Mouse (Mus musculus) brain, embryonic 14.5 days (tissue): ENCODE results near the gene Gm20403. TPM values are rescaled to one million over a fixed set of nuclear protein-coding genes. Genes with fewer than 3 reads are reported as not detected.
"Not testable (repeated sequence)": the region's sequence is repeated elsewhere in the genome, so short reads cannot be mapped to it uniquely, and the experiment has no call there.

Experiments
- DNase-seq: peaks from one replicate; pipeline ENCODE4 v3.0.0-alpha.2; 2011; ENCODE audit warnings: low read depth
- CTCF ChIP-seq: fragments of 200-500 bp; IDR thresholded peaks from 2 replicates; pipeline ENCODE4 v1.5.1; 2012; ENCODE audit warnings: inconsistent platforms, mild to moderate bottlenecking, moderate library complexity, borderline replicate concordance; ENCODE audit not compliant: insufficient read depth, insufficient read length; ENCODE audit errors: extremely low read depth
- POLR2A ChIP-seq: fragments of 200-500 bp; IDR thresholded peaks from 2 replicates; pipeline ENCODE4 v1.6.1; 2012; ENCODE audit warnings: mild to moderate bottlenecking, inconsistent platforms, borderline replicate concordance; ENCODE audit not compliant: poor library complexity, insufficient read depth, insufficient read length, severe bottlenecking; ENCODE audit errors: extremely low read depth
- polyA plus RNA-seq: library from polyadenylated mRNA; depleted of rRNA; stranded (reverse); fragments of >200 nt; gene quantifications from 2 replicates; pipeline ENCODE4 v1.2.3, GENCODE M21; 2012

Gene Gm20403
- polyA plus RNA-seq, 1 experiment: not detected

DNA sequence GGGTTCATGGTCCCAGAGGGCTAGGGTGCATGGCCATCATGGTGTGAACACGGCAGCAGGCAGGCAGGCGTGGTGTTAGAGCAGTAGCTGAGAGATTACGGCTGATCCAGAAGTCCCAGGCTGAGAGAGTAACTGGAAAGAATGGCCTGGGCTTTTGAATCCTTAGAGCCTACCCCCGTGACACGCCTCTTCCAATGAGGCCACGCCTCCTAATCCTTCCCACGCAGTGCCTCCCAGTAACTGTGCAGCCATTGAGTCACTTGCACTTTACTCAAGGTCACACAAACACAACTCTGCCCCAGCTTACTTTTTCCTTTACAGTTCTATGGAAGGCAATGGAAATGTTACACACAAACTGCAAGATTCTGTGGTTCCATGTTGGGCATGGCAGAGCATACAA is 19.7 kb upstream of the Gm20403 start:
- TF ChIP-seq CTCF (no peak), POLR2A (no peak)
- DNase-seq: no peak

DNA sequence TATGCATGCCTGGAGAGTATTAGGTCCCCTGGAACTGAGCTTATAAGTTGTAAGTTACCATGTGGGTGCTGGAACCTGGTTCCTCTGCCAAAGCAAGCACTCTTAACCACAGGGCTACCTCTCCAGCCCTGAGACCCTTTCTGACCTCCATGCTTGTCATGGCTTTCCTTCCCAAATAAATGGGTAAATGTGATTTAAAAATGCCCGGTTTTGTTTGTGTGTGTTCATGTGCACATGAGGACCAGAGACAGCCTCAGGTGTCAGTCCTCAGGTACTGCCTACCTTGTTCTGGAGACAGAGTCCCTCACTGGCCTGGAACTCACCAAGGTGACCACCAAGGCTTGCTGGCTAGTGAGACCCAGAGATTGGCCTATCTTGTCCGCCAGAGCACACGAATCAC is 18.1 kb upstream of the Gm20403 start:
- DNase-seq: no peak
- no peak for TF ChIP-seq CTCF
- no peak for TF ChIP-seq POLR2A

DNA sequence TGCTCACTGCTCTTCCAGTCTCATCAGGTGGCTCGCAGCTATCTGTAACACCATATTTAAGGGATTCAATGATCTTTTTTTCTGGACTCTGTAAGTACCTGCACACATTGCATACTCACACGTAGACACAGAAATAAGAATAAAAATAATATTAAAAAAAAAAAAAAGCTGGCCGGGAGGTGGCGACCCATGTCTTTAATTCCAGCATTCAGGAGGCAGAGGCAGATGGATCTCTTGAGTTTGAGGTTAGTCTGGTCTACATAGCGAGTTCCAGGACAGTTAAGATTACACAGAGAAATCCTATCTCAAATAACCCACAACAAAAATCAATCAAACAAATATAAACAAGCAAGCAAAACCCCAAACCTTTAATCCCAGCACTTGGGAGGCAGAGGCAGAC is 17.5 kb upstream of the Gm20403 start:
- TF ChIP-seq POLR2A: no peak
- TF ChIP-seq CTCF: no peak
- no peak for DNase-seq

DNA sequence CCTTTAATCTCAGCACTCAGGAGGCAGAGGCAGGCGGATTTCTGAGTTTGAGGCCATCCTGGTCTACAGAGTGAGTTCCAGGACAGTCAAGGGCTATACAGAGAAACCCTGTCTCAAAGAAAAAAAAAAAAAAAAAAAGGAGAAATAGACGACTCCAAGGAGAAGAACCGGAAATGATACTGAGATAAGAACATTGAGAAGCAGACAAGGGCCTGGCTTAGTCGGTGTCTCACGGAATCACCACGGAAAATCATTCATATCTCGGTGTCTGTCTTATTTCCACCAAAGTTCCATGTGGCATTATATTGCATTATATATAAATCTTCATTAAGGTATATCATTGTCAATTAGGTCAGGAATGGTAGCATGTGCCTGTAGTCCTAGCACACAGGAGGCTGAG is 16.2 kb upstream of the Gm20403 start:
- DNase-seq: not testable (repeated sequence)

DNA sequence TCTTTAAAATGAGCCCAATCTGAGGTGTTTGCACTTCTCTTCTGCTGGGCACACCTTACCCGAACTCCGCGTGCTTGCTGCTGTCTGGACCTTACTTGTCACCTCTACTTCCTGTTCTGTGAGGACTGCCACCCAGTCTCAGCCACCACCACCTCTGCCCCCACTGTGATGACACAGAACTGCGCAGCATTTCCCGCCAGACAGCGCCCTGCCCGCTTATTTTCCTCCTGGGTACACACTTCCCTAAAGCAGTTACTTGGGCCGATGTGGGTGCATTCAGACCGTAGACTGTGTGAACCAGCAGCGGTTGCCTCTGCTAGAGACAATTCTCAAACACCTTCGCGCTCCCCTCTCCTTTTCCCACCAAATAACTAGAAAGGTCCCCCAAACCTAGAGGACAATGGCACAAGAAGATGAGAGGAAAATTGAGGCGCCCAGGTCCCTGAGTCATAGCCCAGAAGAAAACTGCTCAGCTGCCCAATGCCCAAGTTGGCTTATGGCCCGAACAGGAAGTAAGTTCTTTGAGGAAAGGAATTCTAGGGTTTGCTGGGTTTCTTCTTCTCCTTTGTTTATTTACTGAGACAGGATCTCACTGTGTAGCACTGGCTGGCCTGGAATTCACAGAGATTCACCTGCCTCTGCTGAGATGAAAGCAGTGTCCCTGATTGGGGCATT is 12.8 kb upstream of the Gm20403 start:
- TF ChIP-seq POLR2A: no peak
- TF ChIP-seq CTCF: no peak
- no peak for DNase-seq

DNA sequence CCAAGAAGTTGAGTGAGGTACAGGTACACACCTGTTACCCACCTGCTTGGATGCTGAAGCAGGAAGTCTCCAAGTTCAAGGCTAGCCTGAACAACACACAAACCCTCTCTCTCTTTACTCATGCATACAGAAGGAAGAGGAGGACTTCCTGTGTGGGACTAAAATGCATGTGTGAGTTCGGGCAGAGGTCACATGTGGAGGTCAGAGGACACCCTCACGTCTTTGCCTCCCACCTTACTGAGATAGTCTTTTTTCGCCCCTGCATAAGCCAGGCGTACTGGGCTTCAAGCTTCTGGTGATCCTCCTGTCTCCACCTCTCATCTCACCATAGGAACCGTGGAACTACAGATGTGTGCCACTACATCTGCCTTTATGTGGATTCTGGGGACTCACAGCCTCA is 12.1 kb upstream of the Gm20403 start:
- no peak for DNase-seq
- TF ChIP-seq POLR2A: no peak
- no peak for TF ChIP-seq CTCF

DNA sequence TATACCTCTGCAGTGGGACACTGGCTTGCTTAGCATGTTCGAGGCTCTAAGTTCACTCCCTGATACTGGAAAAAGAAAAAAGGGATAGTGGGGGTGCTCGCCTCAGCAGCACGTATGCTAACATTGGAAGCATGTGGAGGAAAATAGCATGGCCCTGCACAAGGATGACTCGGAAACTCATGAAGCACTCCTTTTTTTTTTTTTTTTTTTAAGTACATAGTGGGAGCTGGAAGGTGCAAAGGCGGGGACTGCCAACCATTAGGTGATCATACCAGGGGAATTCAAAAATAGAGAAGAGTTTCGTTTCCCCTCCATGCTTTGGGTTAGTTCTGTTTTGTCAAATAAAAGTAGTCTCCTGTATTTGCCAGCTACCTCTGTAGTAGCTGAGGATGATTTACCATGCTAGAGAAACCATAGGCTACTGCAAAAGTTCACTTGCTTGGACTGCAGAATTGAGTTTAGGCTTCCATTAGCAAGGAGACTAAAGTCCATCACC is 10.7 kb upstream of the Gm20403 start:
- TF ChIP-seq CTCF (no peak), POLR2A (no peak)
- no peak for DNase-seq

DNA sequence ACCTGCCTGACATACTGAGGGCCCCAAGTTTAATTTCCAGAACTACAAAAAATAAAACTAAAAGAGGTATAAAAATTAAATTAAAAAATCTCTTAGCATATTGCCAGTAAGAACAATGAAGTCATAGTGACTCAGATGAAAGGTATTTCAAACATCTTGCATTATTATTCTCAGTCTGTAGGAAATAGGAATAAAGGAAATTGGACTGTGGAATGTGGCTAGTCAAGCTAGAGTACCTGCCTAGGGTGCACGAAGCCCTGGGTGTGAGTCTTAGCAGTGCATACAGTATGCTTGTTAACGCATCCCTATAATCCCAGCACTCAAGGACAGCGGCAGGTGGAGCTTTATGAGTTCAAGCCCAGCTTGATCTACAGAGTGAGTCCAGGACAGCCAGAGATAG is 9.6 kb upstream of the Gm20403 start:
- DNase-seq: no peak
- no peak for TF ChIP-seq POLR2A
- no peak for TF ChIP-seq CTCF

DNA sequence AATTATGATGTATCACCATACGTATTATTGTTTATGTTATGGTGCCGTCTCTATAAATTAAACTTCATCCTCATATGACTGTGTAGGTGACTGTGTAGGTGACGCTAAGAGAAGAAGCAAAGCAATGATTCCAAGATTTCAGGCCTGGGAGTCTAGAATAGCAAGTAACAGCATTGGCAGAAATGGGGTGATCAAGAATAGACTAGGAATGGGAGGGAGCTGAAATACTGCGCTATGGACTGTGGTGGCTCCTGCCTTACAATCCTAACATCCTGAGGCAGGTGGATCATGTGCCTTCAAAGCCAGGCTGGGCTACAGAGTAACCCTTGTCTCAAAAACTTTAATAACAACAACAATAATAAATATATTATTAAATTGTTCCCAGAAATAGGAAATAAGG is 8.1 kb upstream of the Gm20403 start:
- DNase-seq: no peak
- TF ChIP-seq POLR2A (no peak), CTCF (no peak)

DNA sequence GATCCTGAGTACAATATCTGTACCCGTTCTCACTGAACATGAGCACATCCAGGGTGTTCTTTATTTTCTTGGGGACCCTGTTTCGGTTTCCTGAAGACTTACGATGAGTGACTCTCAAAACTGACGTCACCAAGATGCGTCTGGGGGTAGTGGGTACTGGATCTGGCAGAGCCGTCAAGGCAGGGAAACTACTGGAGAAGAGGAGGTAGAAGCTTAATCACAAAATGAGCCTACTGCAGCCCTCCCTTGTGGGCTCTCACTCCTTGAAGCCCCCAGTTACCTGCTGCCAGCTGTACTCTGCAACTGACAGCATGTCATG is 7.7 kb upstream of the Gm20403 start:
- TF ChIP-seq CTCF: no peak
- TF ChIP-seq POLR2A: no peak
- no peak for DNase-seq

DNA sequence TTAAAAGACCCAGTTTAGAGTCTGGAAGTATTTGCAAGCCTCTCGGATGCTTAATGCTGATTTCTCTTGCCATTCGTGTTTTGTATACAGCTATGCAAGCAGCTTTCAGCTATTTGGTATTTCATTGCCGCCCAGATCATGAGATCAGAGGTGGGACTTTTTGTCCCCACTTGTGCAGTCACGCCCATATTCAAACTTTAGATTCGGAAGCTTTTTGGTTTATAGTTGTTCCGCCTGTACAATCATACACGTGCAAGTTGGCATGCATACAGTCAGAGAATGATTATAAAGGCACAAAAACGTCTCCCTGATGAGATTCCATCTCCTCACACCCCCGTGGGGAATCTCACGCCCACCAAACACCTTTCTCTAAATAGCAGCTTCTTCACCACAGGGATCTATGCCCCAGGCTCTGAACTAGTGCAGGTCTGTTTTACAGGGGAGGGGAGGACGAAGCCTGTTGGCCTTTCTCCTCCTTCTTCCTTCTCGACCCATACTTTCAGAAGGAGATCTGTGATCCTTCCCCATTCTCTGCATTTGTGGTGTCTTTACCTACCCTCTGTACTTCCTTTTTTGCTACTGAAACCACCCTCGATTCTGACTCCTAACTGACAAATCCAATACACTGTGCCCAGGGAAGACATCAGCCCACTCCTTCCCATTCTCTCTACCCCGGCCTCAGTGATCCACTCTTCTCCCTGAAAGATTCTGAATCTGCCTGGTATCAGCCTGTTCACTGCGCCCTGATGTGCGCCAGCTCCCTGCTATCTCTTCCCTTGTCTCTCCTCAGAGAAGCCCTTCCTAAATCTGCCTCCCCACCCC is 7.1 kb upstream of the Gm20403 start:
- TF ChIP-seq POLR2A (no peak), CTCF (no peak)
- no peak for DNase-seq

DNA sequence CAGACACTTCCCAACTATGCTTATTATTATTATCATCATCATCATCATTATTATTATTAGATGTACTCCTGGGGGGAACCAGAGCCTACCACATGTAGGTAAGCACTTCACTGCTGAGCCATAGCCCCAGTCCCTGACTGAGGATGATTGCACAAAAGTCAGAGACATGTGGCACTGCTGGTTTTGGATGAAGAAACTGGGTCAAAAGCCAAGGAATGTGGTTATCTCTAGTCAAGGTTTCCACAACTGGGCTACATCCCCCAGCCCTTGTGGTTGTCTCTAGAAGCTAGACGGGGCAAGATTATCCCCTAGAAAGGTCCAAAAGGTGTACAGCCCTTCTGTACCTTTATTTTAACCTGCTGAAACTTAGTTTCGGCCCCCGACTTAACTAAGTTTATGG is 6.5 kb upstream of the Gm20403 start:
- TF ChIP-seq POLR2A (no peak), CTCF (no peak)
- DNase-seq: no peak
